ENCODE assay signal across 1 mouse cellular context in the genomic region with DNA sequence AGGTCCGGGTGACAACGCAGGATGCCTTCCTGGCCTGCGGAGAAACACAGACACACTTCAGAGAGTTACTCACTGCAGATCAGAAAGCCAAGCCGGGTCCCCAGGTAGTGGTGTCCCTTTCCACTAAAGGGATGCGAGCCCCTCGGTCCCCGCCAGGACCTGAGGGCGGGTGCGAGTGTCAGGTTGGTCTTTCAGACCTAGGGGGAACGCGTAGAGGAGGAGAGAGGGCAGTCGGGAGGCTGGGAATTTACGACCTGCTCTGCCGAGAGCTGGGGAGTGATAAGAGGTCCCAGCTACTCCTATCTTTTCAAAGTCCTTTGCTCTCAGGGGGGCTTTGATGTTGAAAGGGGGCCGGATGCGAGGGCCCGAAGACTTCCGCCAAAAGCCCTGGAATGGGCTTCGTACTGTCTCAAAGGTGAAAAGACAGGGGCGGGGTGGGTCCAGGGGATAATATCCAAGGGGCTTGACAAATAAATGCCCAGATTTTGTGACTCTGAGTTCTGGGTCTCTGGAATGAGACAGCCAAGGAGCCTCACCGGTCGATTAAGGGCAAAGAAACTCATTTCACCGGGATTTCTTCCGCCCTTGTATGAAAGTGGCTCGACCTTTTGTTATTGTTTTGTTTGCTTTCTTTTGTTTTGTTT.
TF ChIP-seq lines count a peak whose summit lies in the region.

No protein-coding gene starts in this region.

TF ChIP-seq in CH12.LX, 34 proteins besides CTCF, POLR2A, EP300 and RAD21 (continued from another document):
- no peak for TF ChIP-seq SIN3A (IDR thresholded peaks at IDR 0.05; ENCODE audit: low read length)
- no peak for TF ChIP-seq POLR2AphosphoS2 (IDR thresholded peaks at IDR 0.05; ENCODE audit: low read depth, low read length)
- no peak for TF ChIP-seq NRF1 (IDR thresholded peaks at IDR 0.05; ENCODE audit: low read depth, low read length)
- TF ChIP-seq ELF1 (IDR thresholded peaks at IDR 0.05; ENCODE audit: low read depth, low read length): no peak
